Mouse (Mus musculus) brain, embryonic 14.5 days (tissue): ENCODE data around the gene Tlcd2.

Experiments used
- CTCF ChIP-seq: fragments of 200-500 bp; IDR thresholded peaks from 2 replicates; pipeline ENCODE4 v1.5.1; 2012; ENCODE audit warnings: inconsistent platforms, mild to moderate bottlenecking, moderate library complexity, borderline replicate concordance; ENCODE audit not compliant: insufficient read depth, insufficient read length; ENCODE audit errors: extremely low read depth
- POLR2A ChIP-seq: fragments of 200-500 bp; IDR thresholded peaks from 2 replicates; pipeline ENCODE4 v1.6.1; 2012; ENCODE audit warnings: mild to moderate bottlenecking, inconsistent platforms, borderline replicate concordance; ENCODE audit not compliant: poor library complexity, insufficient read depth, insufficient read length, severe bottlenecking; ENCODE audit errors: extremely low read depth

GRCm38 (mm10) chr11:75468410-75468809 lies 6.9 kb downstream of the Tlcd2 start:
- TF ChIP-seq CTCF (no peak), POLR2A (no peak)
